Mouse (Mus musculus) heart, postnatal 10 days (tissue): ENCODE data around the gene Taf1d. TPM values are rescaled to one million over a fixed set of nuclear protein-coding genes. Genes with fewer than 3 reads are reported as not detected.
"Not testable (repeated sequence)": the region's sequence is repeated elsewhere in the genome, so short reads cannot be mapped to it uniquely, and the experiment has no call there.

Experiments
- DNase-seq, 2 experiments: peaks; one replicate each; pipeline ENCODE4 v3.0.0; 2021
- intact Hi-C: fragments of 180-260 bp; cut with DNase I; formaldehyde crosslinking; loops from one replicate; pipeline ENCODE4 v1.15.1; 2025
- total RNA-seq, 2 experiments: library from RNA; stranded (reverse); gene quantifications; 2 replicates each; pipeline ENCODE4 v1.2.3; 2021

Gene Taf1d
- total RNA-seq, 2 experiments from 2014 or later, result 35.3 to 38.4 TPM

GRCm38 (mm10) chr9:15306398-15307119 is 545 bp downstream of the Taf1d start, which contains the start of gene 4931406C07Rik:
TSS of gene 4931406C07Rik (minus strand) at chr9:15306448.
- intact Hi-C loops, result loop anchor here (10.0 kb wide), 1 partner anchor 272 kb away; no protein-coding TSS in a partner anchor
- DNase-seq, result peak in 1 of 2 experiments; percentile 20

- intact Hi-C loops, result loop anchor here (10.0 kb wide), 1 partner anchor 272 kb away; no protein-coding TSS in a partner anchor
- no peak for DNase-seq
These were observed 1.2 kb downstream of the Taf1d start for GRCm38 (mm10) chr9:15307257-15307656.

- intact Hi-C loops, result loop anchor here (10.0 kb wide), 1 partner anchor 273 kb away; no protein-coding TSS in a partner anchor
- no peak for DNase-seq
These were observed 2.2 kb downstream of the Taf1d start for GRCm38 (mm10) chr9:15308254-15308653.

- intact Hi-C loops, result loop anchor here (10.0 kb wide), 1 partner anchor 275 kb away; no protein-coding TSS in a partner anchor
- no peak for DNase-seq
These were observed 3.4 kb downstream of the Taf1d start for GRCm38 (mm10) chr9:15309425-15309824.

- DNase-seq, result no peak
- intact Hi-C loops, result no loop called here
These were observed 4.2 kb downstream of the Taf1d start for GRCm38 (mm10) chr9:15310179-15310578.

GRCm38 (mm10) chr9:15312054-15312735 is 6.2 kb downstream of the Taf1d start:
- no peak for DNase-seq
- intact Hi-C loops, result no loop called here

- DNase-seq, result no peak
- intact Hi-C loops, result no loop called here
These were observed 7.6 kb downstream of the Taf1d start for GRCm38 (mm10) chr9:15313633-15314032.

- no peak for DNase-seq
- intact Hi-C loops, result no loop called here
These were observed 8.6 kb downstream of the Taf1d start for GRCm38 (mm10) chr9:15314619-15315018.

- intact Hi-C loops, DNase-seq: not testable (repeated sequence)
These were observed 10.3 kb downstream of the Taf1d start for GRCm38 (mm10) chr9:15316296-15316695.

- DNase-seq, result no peak
These were observed 11.5 kb downstream of the Taf1d start for GRCm38 (mm10) chr9:15317223-15318169.

GRCm38 (mm10) chr9:15318170-15318742 is 12.2 kb downstream of the Taf1d start:
- intact Hi-C loops, result no loop called here

More at GRCm38 (mm10) chr9:15317223-15318169, 11.5 kb downstream of the Taf1d start:
- intact Hi-C loops, result no loop called here

GRCm38 (mm10) chr9:15337776-15338175 is 31.8 kb downstream of the Taf1d start:
- DNase-seq, result no peak
- intact Hi-C loops, result no loop called here

More at GRCm38 (mm10) chr9:15318170-15318742, 12.2 kb downstream of the Taf1d start:
- no peak for DNase-seq

- DNase-seq, result no peak
- intact Hi-C loops, result no loop called here
These were observed 43.9 kb downstream of the Taf1d start for GRCm38 (mm10) chr9:15349925-15350324.

- intact Hi-C loops, result loop anchor here (5.0 kb wide), 1 partner anchor 520 kb away; no protein-coding TSS in a partner anchor
- DNase-seq, result no peak
These were observed 51.0 kb downstream of the Taf1d start for GRCm38 (mm10) chr9:15356916-15357483.

- DNase-seq, result peak; percentile 98
- intact Hi-C loops, result loop anchor here (5.0 kb wide), 1 partner anchor 520 kb away; no protein-coding TSS in a partner anchor
These were observed 51.7 kb downstream of the Taf1d start, which contains the start of gene Cep295 for GRCm38 (mm10) chr9:15357484-15358275. TSS of gene Cep295 (minus strand) at chr9:15357788.

- no peak for DNase-seq
- intact Hi-C loops, result no loop called here
These were observed 58.8 kb downstream of the Taf1d start for GRCm38 (mm10) chr9:15364843-15365242.

- DNase-seq, result peak; percentile 5 to 10
- intact Hi-C loops, result loop anchor here (1.0 to 2.0 kb wide), 2 partner anchors 125 to 316 kb away; no protein-coding TSS in a partner anchor
These were observed 59.8 kb downstream of the Taf1d start for GRCm38 (mm10) chr9:15365856-15366255.

- DNase-seq, result no peak
- intact Hi-C loops, result loop anchor here (1.0 to 2.0 kb wide), 2 partner anchors 125 to 316 kb away; no protein-coding TSS in a partner anchor
These were observed 60.2 kb downstream of the Taf1d start for GRCm38 (mm10) chr9:15366260-15366659.
